Mouse (Mus musculus): Measurements from ENCODE around the gene D11Wsu47e.

DNA sequence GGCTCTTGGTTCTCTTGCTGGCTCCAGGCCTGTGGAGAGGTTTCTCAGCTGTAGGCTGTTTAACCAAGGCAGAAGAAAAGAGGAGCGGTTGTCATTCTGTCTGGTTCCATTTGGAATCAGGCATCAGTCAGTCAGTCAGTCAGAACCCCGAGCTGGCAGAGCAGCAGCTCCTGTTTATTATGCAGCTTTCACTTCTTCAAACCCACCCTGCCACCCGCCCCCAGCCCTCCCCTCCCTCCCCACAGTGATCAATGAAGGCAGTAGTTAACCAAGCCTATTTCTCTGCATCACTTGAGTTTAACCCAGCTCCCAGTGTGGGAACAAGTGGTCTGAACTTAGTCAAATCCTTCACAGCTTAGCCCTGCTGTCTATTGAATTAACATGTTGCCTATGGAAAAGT, 7.6 kb downstream of the D11Wsu47e start:
- TF ChIP-seq CHD2 (IDR thresholded peaks at IDR 0.05; ENCODE audit: low read depth, low read length) (no peak), ZC3H11A (IDR thresholded peaks at IDR 0.05; ENCODE audit: borderline replicate concordance, low read depth, low read length) (no peak), HCFC1 (IDR thresholded peaks at IDR 0.05; ENCODE audit: borderline replicate concordance, insufficient read depth, low read length) (no peak), MAFK (IDR thresholded peaks at IDR 0.05; ENCODE audit: insufficient read depth, low read depth, low read length) (no peak)

All from ES-E14 (cell line).